Mouse (Mus musculus): Measurements from ENCODE around the gene Pbx4. TPM values are rescaled to one million over a fixed set of nuclear protein-coding genes. Genes with fewer than 3 reads are reported as not detected.

Gene Pbx4
- 8.0 TPM for polyA plus RNA-seq (2021)

DNA sequence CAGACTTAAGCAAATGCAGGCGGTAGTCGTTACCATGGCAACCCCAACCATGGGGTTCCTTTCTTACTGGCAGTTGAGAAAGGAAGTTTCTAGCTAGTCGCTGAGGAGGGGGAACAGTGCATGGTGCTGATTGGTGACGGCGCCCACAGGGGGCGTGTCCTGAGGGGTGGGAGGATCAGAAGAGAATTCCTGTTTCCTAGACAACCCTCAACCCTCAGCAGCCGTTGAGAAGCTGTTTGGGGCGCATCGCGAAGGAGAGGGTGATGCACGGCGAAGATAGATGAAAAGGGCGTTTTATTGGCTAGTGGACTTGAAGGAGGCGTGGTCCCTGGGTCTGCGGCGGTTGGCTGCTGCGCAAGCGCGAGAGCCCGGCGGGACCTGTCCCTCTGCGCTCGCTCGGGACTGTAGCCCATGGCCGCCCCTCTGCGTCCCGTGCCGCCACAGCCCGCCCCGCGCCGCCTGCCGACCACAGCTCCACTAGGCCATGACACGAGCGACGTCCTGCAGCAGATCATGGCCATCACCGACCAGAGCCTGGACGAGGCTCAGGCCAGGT, at the start of gene Pbx4:
Gene Pbx4 (plus strand): TSS at position 194 of the 556 bp plus-strand sequence.
- ATAC-seq (peak; percentile 94), DNase-seq (ENCODE audit: low read depth, low spot score) (peak; percentile 69)
- no peak for TF ChIP-seq CTCF (IDR thresholded peaks at IDR 0.05)
- in situ Hi-C loops (cut with MboI; ENCODE audit: low pct_unique_long_range_greater_than_20kb): no loop called here
- no peaks in the 10 kb centered on the region for H3K27me3 ChIP-seq
- CTCF ChIA-PET: interaction anchor here (0.9 kb wide), 1 partner anchor 44 kb away, joined by 3 read pairs; no protein-coding TSS in a partner anchor
- POLR2A ChIA-PET: interaction anchor here (0.9 kb wide), 1 partner anchor 9 kb away, joined by 3 read pairs; no protein-coding TSS in a partner anchor

DNA sequence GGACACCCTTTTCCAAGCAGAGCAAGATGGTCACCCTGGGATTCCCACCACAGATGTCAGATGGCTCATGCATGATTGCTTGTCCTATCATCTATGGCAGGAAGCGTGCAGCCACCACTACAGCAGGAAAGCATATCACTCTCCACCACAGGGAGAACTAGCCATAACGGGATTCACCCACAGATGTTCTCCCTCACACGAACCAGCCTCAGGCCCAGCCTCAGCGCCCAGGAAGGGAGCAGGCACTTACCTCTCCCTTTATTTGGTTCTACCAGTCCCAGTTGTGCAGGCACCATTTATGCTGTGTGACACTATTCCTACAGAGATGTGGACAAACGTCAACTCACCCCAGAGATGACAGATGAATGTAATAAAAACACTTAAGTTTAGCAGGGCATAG, 43.2 kb upstream of the Pbx4 start:
- TF ChIP-seq CTCF (IDR thresholded peaks at IDR 0.05): no peak
- ATAC-seq (no peak), DNase-seq (ENCODE audit: low read depth, low spot score) (no peak)
- ChIA-PET CTCF (interaction anchor here (1.2 kb wide), 1 partner anchor 14 kb away, joined by 4 read pairs; the partner anchor contains the start of gene Gm20422), POLR2A (no interaction called here)
- in situ Hi-C loops (cut with MboI; ENCODE audit: low pct_unique_long_range_greater_than_20kb): no loop called here
- no peaks in the 10 kb centered on the region for H3K27me3 ChIP-seq

DNA sequence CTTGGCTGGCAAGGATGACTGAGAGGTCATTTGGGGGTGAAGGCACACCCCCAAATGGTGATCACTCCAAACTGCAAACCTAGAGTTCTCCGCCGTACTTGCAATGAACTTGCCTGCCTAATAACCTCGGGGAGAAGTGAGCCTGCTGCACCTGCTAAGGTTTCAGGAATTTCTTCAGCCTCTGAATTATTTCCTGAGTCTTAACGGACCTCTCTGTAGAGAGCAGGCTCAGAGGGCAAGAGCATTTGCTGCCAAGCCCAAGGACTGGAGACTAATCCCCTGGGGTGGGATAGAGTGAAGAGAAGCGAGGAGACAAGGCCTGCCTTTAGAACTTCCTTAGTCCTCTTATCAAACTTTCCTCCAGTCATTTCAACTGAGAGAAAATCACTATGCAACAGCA, 42.6 kb upstream of the Pbx4 start:
- no peaks in the 10 kb centered on the region for H3K27me3 ChIP-seq
- ATAC-seq: no peak
- DNase-seq (ENCODE audit: low read depth, low spot score): no peak
- POLR2A ChIA-PET: interaction anchor here (1.0 to 2.7 kb wide), 2 partner anchors 16 to 40 kb away, joined by 9 read pairs; partner anchors contain the start of gene Zfp963
- TF ChIP-seq CTCF (IDR thresholded peaks at IDR 0.05): no peak
- CTCF ChIA-PET: interaction anchor here (1.2 kb wide), 1 partner anchor 15 kb away, joined by 4 read pairs; the partner anchor contains the start of gene Gm20422
- in situ Hi-C loops (cut with MboI; ENCODE audit: low pct_unique_long_range_greater_than_20kb): loop anchor here (5.0 kb wide), 1 partner anchor 162 kb away; the partner anchor contains the start of gene Zfp868

DNA sequence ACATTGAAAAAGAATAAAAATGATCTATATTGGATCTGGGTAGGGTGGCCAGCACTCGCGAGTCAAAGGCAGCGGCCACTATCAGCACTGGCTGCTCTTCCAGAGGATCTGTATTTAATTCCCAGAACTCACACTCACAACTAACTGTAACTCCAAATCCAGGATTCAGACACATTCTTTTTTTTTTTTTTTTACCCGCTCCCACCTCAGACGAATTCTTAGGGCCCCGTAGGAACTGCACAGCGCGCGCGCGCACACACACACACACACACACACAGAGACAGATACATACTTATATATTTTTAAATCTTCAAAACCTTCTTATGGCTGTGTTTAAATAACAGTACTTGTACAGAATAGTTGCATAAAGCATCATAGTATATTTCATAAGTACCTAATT, 41.9 kb upstream of the Pbx4 start:
- H3K27me3 ChIP-seq: no peaks in the 10 kb centered on the region
- no peak for TF ChIP-seq CTCF (IDR thresholded peaks at IDR 0.05)
- POLR2A ChIA-PET: interaction anchor here (0.5 to 2.7 kb wide), 5 partner anchors 10 to 41 kb away, joined by 3 to 9 read pairs (median 3); partner anchors contain the start of gene Zfp963
- ATAC-seq (no peak), DNase-seq (ENCODE audit: low read depth, low spot score) (no peak)
- in situ Hi-C loops (cut with MboI; ENCODE audit: low pct_unique_long_range_greater_than_20kb): loop anchor here (5.0 kb wide), 1 partner anchor 163 kb away; the partner anchor contains the start of gene Zfp868
- CTCF ChIA-PET: no interaction called here

DNA sequence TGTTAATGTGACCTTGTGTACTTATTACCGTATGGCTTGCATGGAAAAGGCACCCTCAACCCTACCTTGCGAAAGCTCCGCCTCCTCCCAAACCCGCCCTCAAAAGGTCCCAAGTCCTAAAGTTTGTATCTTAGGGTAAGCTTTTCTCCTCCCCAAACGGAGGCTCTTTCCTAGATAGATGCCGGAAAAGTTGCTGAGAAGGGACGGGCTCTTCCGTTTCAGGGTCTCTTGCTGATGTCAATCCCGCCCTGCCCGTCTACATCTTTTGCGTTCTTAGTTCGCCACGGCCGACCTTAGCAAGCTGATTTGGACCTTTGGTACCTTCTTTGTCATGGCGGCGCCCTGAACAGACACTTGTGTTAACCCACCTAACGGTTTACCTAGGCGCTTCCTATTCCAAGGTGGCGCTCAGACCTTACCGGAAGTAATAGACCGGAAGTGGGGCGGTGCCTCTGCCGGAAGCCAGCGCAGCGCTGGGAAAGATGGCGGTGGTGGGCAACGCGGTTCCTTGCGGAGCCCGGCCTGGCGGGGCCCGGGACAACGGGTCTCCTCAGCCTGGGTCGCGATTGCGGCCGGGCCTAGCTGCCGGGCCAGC, 41.4 kb upstream of the Pbx4 start, which contains the start of the genes Atp13a1 and Zfp866:
Gene Atp13a1 (plus strand): TSS at position 391 of the 595 bp plus-strand sequence.
Gene Zfp866 (minus strand): TSS at position 406 of the 595 bp plus-strand sequence.
- DNase-seq (ENCODE audit: low read depth, low spot score): peak; percentile 55
- in situ Hi-C loops (cut with MboI; ENCODE audit: low pct_unique_long_range_greater_than_20kb): loop anchor here (5.0 kb wide), 1 partner anchor 164 kb away; the partner anchor contains the start of gene Zfp868
- ChIA-PET POLR2A (interaction anchor here (0.5 to 2.7 kb wide), 5 partner anchors 10 to 41 kb away, joined by 3 to 9 read pairs (median 3); partner anchors contain the start of gene Zfp963), CTCF (no interaction called here)
- TF ChIP-seq CTCF (IDR thresholded peaks at IDR 0.05): no peak
- H3K27me3 ChIP-seq: no peaks in the 10 kb centered on the region
- ATAC-seq: peak; percentile 93

DNA sequence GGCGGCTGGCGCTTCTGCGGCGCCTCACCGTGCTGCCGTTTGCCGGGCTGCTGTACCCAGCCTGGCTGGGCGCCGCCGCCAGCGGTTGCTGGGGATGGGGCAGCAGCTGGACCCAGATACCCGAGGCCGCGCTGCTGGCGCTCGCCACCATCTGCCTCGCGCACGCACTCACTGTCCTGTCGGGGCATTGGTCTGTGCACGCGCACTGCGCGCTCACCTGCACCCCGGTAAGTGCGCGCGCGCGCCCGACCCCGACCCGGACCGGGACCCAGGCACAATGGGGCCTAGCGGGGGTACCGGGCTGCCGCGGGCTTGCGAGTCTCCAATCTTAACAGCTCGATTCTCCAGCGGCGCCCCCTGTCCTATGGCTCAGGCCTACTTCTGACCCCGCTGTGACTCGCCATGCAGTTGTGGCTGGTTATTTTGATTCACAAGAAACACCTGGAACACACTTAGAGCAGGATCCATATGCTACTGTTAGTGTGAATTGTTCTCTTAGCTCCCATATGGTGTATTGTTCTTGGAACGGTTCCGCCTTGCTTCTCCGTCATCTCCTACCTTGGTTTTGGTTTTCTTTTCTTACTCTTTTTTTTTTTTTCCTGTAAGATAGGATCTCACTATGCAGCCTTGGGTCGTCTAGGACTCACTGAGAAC, 40.7 kb upstream of the Pbx4 start:
- in situ Hi-C loops (cut with MboI; ENCODE audit: low pct_unique_long_range_greater_than_20kb): loop anchor here (5.0 kb wide), 1 partner anchor 164 kb away; the partner anchor contains the start of gene Zfp868

DNA sequence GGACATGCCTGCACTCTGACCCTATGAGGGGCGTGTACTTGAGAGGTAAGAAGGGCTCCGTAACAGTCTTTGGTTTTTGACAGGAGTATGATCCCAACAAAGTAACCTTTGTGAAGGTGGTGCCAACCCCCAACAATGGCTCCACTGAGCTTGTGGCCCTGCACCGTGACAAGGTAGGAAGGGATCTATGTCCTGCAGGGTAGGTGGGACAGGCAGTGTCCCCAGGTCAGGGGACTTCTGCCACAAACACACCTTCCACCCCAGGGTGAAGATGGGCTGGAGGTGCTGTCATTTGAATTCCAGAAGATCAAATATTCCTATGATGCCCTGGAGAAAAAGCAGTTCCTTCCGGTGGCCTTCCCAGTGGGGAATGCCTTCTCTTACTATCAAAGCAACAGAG, 38.6 kb upstream of the Pbx4 start:
- no peak for TF ChIP-seq CTCF (IDR thresholded peaks at IDR 0.05)
- DNase-seq (ENCODE audit: low read depth, low spot score): no peak
- in situ Hi-C loops (cut with MboI; ENCODE audit: low pct_unique_long_range_greater_than_20kb): loop anchor here (5.0 kb wide), 1 partner anchor 166 kb away; the partner anchor contains the start of gene Zfp868

More for the DNA sequence above, 40.7 kb upstream of the Pbx4 start:
- CTCF ChIA-PET: interaction anchor here (0.9 kb wide), 1 partner anchor 15 kb away, joined by 3 read pairs; no protein-coding TSS in a partner anchor
- ATAC-seq: peak; percentile 41
- DNase-seq (ENCODE audit: low read depth, low spot score): no peak
- no peaks in the 10 kb centered on the region for H3K27me3 ChIP-seq
- POLR2A ChIA-PET: interaction anchor here (2.7 kb wide), 1 partner anchor 42 kb away, joined by 9 read pairs; the partner anchor contains the start of gene Zfp963
- TF ChIP-seq CTCF (IDR thresholded peaks at IDR 0.05): no peak

DNA sequence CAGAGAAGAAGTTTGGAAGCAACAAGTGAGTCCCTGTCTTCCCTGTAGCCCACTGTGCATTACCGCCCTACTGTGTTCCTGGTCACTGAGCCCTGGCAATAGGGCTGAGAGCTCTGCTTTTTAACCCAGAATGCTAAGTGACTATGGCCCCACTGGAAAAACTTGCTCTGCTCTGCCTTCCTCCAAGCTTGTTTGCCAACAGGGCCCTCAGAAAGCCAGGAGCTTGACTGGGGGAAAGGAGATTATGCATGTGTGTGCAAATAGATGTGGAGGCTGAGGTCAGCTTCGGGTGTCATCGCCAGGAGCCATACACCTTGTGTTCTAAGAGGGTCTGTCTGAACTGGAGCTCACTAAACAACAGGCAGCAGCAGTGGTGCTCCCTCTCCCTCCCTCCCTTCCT, 38.2 kb upstream of the Pbx4 start:
- DNase-seq (ENCODE audit: low read depth, low spot score) (no peak), ATAC-seq (no peak)
- H3K27me3 ChIP-seq: no peaks in the 10 kb centered on the region
- in situ Hi-C loops (cut with MboI; ENCODE audit: low pct_unique_long_range_greater_than_20kb): loop anchor here (5.0 kb wide), 1 partner anchor 167 kb away; the partner anchor contains the start of gene Zfp868
- ChIA-PET POLR2A (interaction anchor here (0.8 kb wide), 1 partner anchor 14 kb away, joined by 4 read pairs; the partner anchor contains the start of gene Gmip), CTCF (interaction anchor here (2.6 kb wide), 1 partner anchor 169 kb away, joined by 10 read pairs; the partner anchor contains the start of gene Zfp868)
- TF ChIP-seq CTCF (IDR thresholded peaks at IDR 0.05): no peak

More for the DNA sequence above, 38.6 kb upstream of the Pbx4 start:
- ATAC-seq: no peak
- CTCF ChIA-PET: interaction anchor here (1.0 to 2.6 kb wide), 2 partner anchors 35 to 168 kb away, joined by 4 to 10 read pairs; partner anchors contain the start of gene Zfp868
- no peaks in the 10 kb centered on the region for H3K27me3 ChIP-seq
- POLR2A ChIA-PET: interaction anchor here (0.8 kb wide), 1 partner anchor 15 kb away, joined by 4 read pairs; the partner anchor contains the start of gene Gmip

DNA sequence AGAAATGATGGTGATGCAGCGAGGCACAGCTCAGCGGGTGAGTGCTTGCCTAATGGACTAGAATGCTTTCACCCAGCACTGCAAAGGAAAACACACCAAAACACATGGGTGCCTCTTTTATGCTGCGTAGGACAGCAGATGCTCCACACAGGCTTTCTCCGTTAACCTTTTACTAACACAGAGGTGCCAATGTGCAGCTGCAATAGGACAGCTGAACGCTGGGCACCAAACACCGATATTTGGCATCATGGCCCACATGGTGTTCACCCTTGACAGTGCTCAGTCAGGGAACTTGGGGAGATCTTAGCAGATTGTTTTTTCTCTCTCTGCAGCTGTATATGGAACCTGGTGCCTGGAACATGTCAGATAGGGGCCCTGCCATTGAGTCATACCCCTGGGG, 37.4 kb upstream of the Pbx4 start:
- H3K27me3 ChIP-seq: no peaks in the 10 kb centered on the region
- ChIA-PET CTCF (interaction anchor here (1.0 to 2.6 kb wide), 2 partner anchors 24 to 170 kb away, joined by 4 to 10 read pairs; partner anchors contain the start of gene Zfp868), POLR2A (no interaction called here)
- DNase-seq (ENCODE audit: low read depth, low spot score) (no peak), ATAC-seq (no peak)
- in situ Hi-C loops (cut with MboI; ENCODE audit: low pct_unique_long_range_greater_than_20kb): loop anchor here (5.0 kb wide), 1 partner anchor 168 kb away; the partner anchor contains the start of gene Zfp868
- TF ChIP-seq CTCF (IDR thresholded peaks at IDR 0.05): no peak

Data from Patski (cell line).